Mouse (Mus musculus) midbrain, embryonic 14.5 days (tissue): ENCODE data around the gene Actr6. TPM values are rescaled to one million over a fixed set of nuclear protein-coding genes. Genes with fewer than 3 reads are reported as not detected.

ENCODE experiments used
- ATAC-seq: fragments of 200-750 bp; cut with Nextera tagmentation; 2 replicates; pipeline ENCODE4 v1.8.0; 2017; ENCODE audit warnings: moderate number of reproducible peaks, moderate library complexity; ENCODE audit not compliant: low FRiP score, low TSS enrichment
- DNase-seq: peaks from one replicate; pipeline ENCODE4 v3.0.0-alpha.2; 2015
- H3K27ac ChIP-seq: fragments of 300-500 bp; sonication (generic); replicated peaks from 2 replicates; pipeline ENCODE4 v1.5.1; 2014; ENCODE audit warnings: mild to moderate bottlenecking, low read depth, low read length, moderate library complexity
- H3K27me3 ChIP-seq: fragments of 300-500 bp; sonication (generic); 2 replicates; pipeline ENCODE4 v1.6.1; 2014; ENCODE audit warnings: low read length, control low read depth, mixed read lengths; ENCODE audit not compliant: control insufficient read depth, insufficient read depth
- H3K36me3 ChIP-seq: fragments of 300-500 bp; sonication (generic); 2 replicates; pipeline ENCODE4 v1.6.1; 2014; ENCODE audit warnings: low read length, control low read depth; ENCODE audit not compliant: control insufficient read depth, insufficient read depth
- H3K4me1 ChIP-seq: fragments of 300-500 bp; sonication (generic); 2 replicates; pipeline ENCODE4 v1.6.1; 2014; ENCODE audit warnings: mild to moderate bottlenecking, antibody characterized with exemption, low read length, control low read depth; ENCODE audit not compliant: control insufficient read depth, insufficient read depth
- H3K4me2 ChIP-seq: fragments of 300-500 bp; sonication (generic); 2 replicates; pipeline ENCODE4 v1.6.1; 2014; ENCODE audit warnings: mild to moderate bottlenecking, low read length, moderate library complexity
- H3K4me3 ChIP-seq: fragments of 300-500 bp; sonication (generic); replicated peaks from 2 replicates; pipeline ENCODE4 v1.5.1; 2014; ENCODE audit warnings: low read depth, low read length
- H3K9ac ChIP-seq: fragments of 300-500 bp; sonication (generic); replicated peaks from 2 replicates; pipeline ENCODE4 v1.6.1; 2014; ENCODE audit warnings: mild to moderate bottlenecking, low read length, moderate library complexity
- H3K9me3 ChIP-seq: fragments of 300-500 bp; sonication (generic); 2 replicates; pipeline ENCODE4 v1.6.1; 2016; ENCODE audit warnings: low read length, control low read depth, mixed read lengths; ENCODE audit not compliant: control insufficient read depth
- WGBS: fragments of 180-500 bp; shearing (Covaris S2); extraction: QIAGEN DNeasy Blood & Tissue Kit; methylation state at CpG from one replicate; pipeline ENCODE4 v1.1.7; 2014; 5-methylcytosine and 5-hydroxymethylcytosine counted together
- polyA plus RNA-seq: library from polyadenylated mRNA; unstranded; fragments of >200 nt; fragmentation: Nextera tagmentation; extraction: Ambion mirVana; gene quantifications from 2 replicates; pipeline ENCODE4 v1.2.1, GENCODE M21; 2014

Actr6 gene
- polyA plus RNA-seq, 1 experiment from 2014 or later: 53.8 TPM

DNA sequence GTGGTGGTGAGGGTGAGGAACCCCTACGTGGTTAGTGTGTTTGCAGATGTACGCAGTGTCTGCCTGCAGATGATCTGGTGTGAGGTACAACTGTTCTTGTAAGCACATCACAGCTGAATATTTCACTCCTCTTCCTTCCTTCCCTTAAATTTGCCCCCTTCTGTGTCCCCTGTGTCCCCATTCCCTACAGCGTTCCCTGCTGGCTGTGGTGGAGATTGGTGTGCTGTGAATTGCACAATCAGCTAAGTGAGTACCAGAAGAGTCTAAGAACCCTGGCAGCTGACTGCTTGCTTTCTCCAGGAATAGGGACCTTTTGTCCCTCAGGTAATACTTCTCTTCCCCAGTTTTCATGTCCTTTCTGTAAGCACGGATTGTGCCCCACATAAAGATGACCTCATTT is 23.1 kb upstream of the Actr6 start:
- Histone ChIP-seq H3K27ac (no peak overlapping the region), H3K27me3 (no peaks in the 10 kb centered on the region), H3K36me3 (no peaks in the 10 kb centered on the region), H3K9ac (no peak overlapping the region), H3K4me1 (no peaks in the 10 kb centered on the region), H3K9me3 (no peaks in the 10 kb centered on the region), H3K4me3 (no peak overlapping the region), H3K4me2 (no peak overlapping the region)
- WGBS: 94% methylated on average over 4 of the region's 4 CpGs
- no peak for DNase-seq
- no peak for ATAC-seq

DNA sequence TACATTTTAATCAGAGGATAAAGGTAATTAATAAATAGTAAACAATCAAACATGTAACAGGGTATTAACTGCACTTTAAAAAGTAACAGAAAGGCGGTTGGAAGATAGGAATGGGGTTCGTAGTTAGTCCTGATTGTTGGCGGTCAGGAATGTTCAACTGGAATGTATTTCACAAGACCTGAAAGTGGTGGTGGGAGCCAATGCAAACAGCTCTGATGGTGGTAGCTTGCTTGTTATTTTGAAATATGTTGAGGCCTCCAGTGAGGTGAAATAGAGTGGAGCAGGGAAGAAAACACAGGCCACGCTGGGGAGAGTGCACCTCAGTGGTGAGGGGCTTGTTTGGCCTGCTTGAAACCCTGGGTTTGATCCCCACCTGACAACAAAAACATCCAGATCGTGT is 19.0 kb upstream of the Actr6 start:
- H3K9ac ChIP-seq: no peak overlapping the region
- H3K36me3 ChIP-seq: no peaks in the 10 kb centered on the region
- no peak overlapping the region for H3K27ac ChIP-seq
- 92% methylated on average over 5 of the region's 5 CpGs for WGBS
- H3K9me3 ChIP-seq: no peaks in the 10 kb centered on the region
- H3K4me1 ChIP-seq: peaks cover 5% of the 10 kb centered on the region; the same call in 1 of the 2 replicates
- H3K4me2 ChIP-seq: no peak overlapping the region
- no peaks in the 10 kb centered on the region for H3K27me3 ChIP-seq
- ATAC-seq (no peak), DNase-seq (no peak)
- H3K4me3 ChIP-seq: no peak overlapping the region

DNA sequence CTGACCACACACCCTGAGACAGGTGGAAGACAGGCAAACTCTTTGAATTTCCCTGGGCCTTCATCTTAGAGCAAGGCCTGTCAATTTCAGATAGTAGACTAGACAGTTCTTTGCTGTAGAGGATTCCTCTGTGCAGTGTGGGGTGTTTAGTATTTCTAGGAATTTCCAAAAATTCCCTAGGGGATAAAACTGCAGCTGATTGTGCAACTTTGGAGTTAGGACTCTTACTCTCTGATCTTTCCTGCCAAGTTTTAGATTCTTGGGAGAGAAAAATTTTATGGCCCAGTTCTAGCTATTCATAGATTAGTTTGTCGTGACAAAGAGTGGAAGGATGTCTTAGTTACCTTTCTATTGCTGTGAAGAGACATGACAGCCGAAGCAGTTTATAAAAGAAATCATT is 16.5 kb upstream of the Actr6 start:
- H3K4me1 ChIP-seq: peaks cover 5% of the 10 kb centered on the region; the same call in 1 of the 2 replicates
- no peaks in the 10 kb centered on the region for H3K36me3 ChIP-seq
- no peak overlapping the region for H3K9ac ChIP-seq
- DNase-seq (no peak), ATAC-seq (no peak)
- WGBS: 87% methylated on average over 2 of the region's 2 CpGs
- no peaks in the 10 kb centered on the region for H3K27me3 ChIP-seq
- H3K9me3 ChIP-seq: no peaks in the 10 kb centered on the region
- no peak overlapping the region for H3K4me2 ChIP-seq
- H3K27ac ChIP-seq: no peak overlapping the region
- H3K4me3 ChIP-seq: no peak overlapping the region

DNA sequence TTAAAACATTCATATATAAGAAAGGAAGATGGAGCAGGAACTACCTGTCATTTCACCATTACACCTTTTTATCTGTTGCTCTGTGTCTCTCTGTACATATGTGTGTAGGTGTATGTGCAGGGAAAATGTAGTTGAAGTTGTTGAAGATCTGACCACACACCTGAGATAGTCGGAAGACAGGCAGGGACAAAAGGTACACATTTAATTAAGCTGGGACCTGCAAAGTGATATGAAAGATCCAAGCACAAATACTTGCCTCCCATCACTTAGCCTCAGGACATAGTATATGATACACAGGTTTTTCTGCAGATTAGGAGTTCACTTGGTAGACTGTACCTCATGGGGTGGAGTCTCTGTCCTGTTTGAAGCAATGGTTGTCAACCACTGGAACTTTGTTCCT is 15.8 kb upstream of the Actr6 start:
- no peaks in the 10 kb centered on the region for H3K36me3 ChIP-seq
- no peak overlapping the region for H3K4me2 ChIP-seq
- no peak overlapping the region for H3K4me3 ChIP-seq
- no peaks in the 10 kb centered on the region for H3K27me3 ChIP-seq
- H3K27ac ChIP-seq: no peak overlapping the region
- DNase-seq (no peak), ATAC-seq (no peak)
- H3K4me1 ChIP-seq: peaks cover 5% of the 10 kb centered on the region; the same call in 1 of the 2 replicates
- WGBS: 97% methylated on average over 1 of the region's 1 CpGs
- no peak overlapping the region for H3K9ac ChIP-seq
- H3K9me3 ChIP-seq: no peaks in the 10 kb centered on the region

DNA sequence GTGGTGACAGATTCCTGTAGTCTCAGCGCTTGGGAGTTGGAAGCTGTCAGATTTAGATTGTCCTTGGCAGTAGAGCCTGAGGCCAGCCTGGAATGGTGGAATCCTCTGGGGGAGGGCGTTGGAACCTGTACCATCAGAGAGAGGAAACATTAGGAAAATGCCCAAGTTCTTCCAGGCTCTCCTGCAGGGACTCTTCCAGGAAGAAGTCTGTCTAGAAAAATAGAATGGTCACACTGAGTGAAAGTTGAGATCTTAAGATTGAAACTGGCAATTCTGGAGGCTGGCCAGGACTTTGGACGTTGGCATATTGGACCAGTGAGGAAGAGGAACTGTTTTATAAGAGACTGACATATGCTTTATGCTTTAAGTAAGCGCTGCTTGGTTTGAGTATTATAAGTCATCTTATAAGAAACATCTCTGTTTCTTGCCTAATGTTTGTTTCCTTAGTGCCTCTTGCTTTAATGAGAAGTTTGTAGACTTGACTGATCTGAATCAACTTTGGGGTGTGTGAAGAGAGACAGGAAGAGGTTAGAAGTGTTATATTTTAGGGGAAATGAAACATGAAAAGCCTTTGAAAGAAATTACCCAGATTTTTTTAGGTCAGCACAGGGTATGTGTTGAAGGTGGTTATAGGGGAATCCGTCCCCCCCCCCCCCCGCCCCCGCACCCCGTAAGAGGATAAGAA is 15.3 kb upstream of the Actr6 start:
- H3K27ac ChIP-seq: no peak overlapping the region
- no peak for ATAC-seq
- no peaks in the 10 kb centered on the region for H3K9me3 ChIP-seq
- no peak overlapping the region for H3K4me2 ChIP-seq
- no peaks in the 10 kb centered on the region for H3K36me3 ChIP-seq
- no peak for DNase-seq
- H3K4me1 ChIP-seq: peaks cover 5% of the 10 kb centered on the region; the same call in 1 of the 2 replicates
- H3K9ac ChIP-seq: no peak overlapping the region
- H3K27me3 ChIP-seq: no peaks in the 10 kb centered on the region
- 95% methylated on average over 8 of the region's 8 CpGs for WGBS
- H3K4me3 ChIP-seq: no peak overlapping the region

DNA sequence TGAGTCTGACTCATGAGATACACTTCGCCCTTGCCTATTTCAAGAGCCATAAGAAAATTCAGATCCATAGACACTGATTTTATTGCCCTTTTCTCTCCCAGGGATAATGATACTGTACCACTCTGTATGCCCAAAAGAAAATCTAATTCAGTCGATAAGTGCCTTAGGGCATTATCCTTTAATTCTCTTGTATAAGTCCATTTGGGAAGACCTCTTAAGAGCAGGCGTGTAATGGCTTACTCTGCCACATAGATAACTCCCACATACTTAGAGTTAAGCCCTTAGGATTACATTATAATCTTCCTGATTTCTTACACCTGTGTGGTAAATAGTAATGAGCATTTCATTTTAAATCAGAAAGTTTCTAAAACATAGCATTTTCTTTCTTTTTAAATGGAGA is 14.5 kb upstream of the Actr6 start:
- Histone ChIP-seq H3K4me1 (peaks cover 5% of the 10 kb centered on the region; the same call in 1 of the 2 replicates), H3K4me3 (0 out of 2 replicates have a peak overlapping the region, but pooled peaks have one; percentile 7), H3K4me2 (peak overlapping the region; percentile 56; the same call in 1 of the 2 replicates), H3K27me3 (no peaks in the 10 kb centered on the region), H3K9ac (no peak overlapping the region), H3K27ac (no peak overlapping the region), H3K36me3 (no peaks in the 10 kb centered on the region), H3K9me3 (no peaks in the 10 kb centered on the region)
- no peak for ATAC-seq
- 58% methylated on average over 3 of the region's 3 CpGs for WGBS
- peak; percentile 42 for DNase-seq

DNA sequence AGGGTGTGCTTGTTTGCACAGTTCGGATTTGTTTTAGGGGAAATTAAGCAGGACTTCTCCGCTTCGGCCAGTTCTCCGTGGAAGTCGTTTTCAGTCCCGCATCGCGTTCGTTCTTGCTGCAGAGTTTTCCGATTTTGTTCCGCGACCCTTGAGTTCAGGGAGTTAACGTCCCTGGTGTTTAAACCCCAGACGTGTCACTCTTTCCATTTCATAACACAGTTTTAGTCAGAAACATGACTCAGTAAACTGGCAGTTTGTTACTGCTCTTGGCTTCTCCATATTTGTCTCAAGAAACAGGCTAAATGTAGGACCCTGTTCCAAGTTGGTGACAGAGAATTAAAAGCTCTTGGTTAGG is 13.5 kb upstream of the Actr6 start:
- Histone ChIP-seq H3K9me3 (no peaks in the 10 kb centered on the region), H3K4me3 (peak overlapping the region; percentile 93), H3K4me2 (peak overlapping the region; percentile 56), H3K27ac (peak overlapping the region; percentile 93), H3K36me3 (no peaks in the 10 kb centered on the region), H3K4me1 (peaks cover 5% of the 10 kb centered on the region; the same call in 1 of the 2 replicates), H3K9ac (peak overlapping the region; percentile 94), H3K27me3 (no peaks in the 10 kb centered on the region)
- no peak for DNase-seq
- under 1% methylated on average over 14 of the region's 14 CpGs for WGBS
- no peak for ATAC-seq

DNA sequence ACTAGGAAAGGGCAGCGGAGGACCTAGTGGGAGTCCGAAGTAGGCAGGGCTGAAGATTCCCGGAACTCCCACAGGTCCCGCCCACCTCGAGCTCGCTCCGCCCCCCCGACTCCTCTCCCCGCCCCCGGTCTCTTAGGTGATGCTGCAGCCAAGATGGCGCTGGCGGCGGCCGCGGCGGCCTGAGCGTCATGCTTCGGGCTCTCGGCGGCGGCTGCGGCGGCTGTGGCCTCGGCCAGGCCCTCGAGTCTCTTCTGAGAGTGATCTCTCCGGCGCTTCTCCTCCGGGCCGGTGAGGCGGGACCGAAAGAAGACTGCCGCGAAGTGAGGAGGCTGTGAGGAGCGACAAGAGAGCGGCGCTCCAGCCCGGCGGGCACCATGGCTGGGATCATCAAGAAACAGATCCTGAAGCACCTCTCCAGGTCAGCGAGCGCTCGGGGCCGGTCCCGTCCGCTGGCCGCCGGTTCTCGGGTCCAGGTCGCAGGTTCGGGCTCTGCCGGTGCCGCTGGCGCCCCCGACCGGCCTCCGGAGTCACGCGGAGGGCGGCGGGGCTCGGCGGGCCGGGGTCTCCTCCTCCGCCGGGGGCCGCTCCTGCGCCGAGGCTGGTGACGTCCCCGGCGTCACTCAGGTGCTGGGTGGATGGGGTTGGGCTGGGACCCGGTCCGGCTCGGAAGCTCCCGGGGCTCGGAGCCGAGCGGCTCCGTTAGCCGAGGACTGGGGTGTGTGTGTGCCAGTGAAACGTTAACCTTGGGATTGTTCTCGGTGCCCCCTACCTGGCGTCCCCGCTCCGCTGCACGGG is 13.0 kb upstream of the Actr6 start, which contains the start of gene Uhrf1bp1l:
Gene Uhrf1bp1l, plus strand, starts transcription at position 121 of the 795 bp plus-strand sequence.
- H3K4me2 ChIP-seq: peak within 1 kb of the TSS; percentile 56
- H3K9me3 ChIP-seq: no peaks in the 10 kb centered on the region
- DNase-seq (peak; percentile 96), ATAC-seq (peak; percentile 95)
- peak within 1 kb of the TSS; percentile 93 for H3K4me3 ChIP-seq
- no peaks in the 10 kb centered on the region for H3K36me3 ChIP-seq
- under 1% methylated on average over 80 of the region's 85 CpGs for WGBS
- H3K9ac ChIP-seq: peak within 1 kb of the TSS; percentile 94
- peaks cover 5% of the 10 kb centered on the region; the same call in 1 of the 2 replicates for H3K4me1 ChIP-seq
- no peaks in the 10 kb centered on the region for H3K27me3 ChIP-seq
- H3K27ac ChIP-seq: peak within 1 kb of the TSS; percentile 93
